Mouse (Mus musculus) limb, embryonic 13.5 days (tissue): ENCODE measurements around the gene Rprd2. TPM values are rescaled to one million over a fixed set of nuclear protein-coding genes. Genes with fewer than 3 reads are reported as not detected.

Source experiments
- ATAC-seq: fragments of 200-750 bp; cut with Nextera tagmentation; 2 replicates; pipeline ENCODE4 v1.8.0; 2017; ENCODE audit warnings: low read depth, moderate number of reproducible peaks, moderate TSS enrichment; ENCODE audit not compliant: low FRiP score
- H3K27ac ChIP-seq: fragments of 300-500 bp; sonication (generic); 2 replicates; pipeline ENCODE4 v1.5.1; 2015; ENCODE audit warnings: inconsistent platforms, mild to moderate bottlenecking, moderate library complexity
- H3K27me3 ChIP-seq: fragments of 300-500 bp; sonication (generic); 2 replicates; pipeline ENCODE4 v1.6.1; 2015; ENCODE audit warnings: mild to moderate bottlenecking, inconsistent platforms
- H3K36me3 ChIP-seq: fragments of 300-500 bp; sonication (generic); 2 replicates; pipeline ENCODE4 v1.6.1; 2015; ENCODE audit warnings: inconsistent platforms, mild to moderate bottlenecking, moderate library complexity
- H3K4me1 ChIP-seq: fragments of 300-500 bp; sonication (generic); 2 replicates; pipeline ENCODE4 v1.6.1; 2015; ENCODE audit warnings: inconsistent platforms
- H3K4me2 ChIP-seq: fragments of 300-500 bp; sonication (generic); replicated peaks from 2 replicates; pipeline ENCODE4 v1.6.1; 2015; ENCODE audit warnings: inconsistent platforms, mild to moderate bottlenecking, moderate library complexity
- H3K4me3 ChIP-seq: fragments of 300-500 bp; sonication (generic); 2 replicates; pipeline ENCODE4 v1.5.1; 2015; ENCODE audit warnings: moderate library complexity, mild to moderate bottlenecking, inconsistent platforms
- H3K9ac ChIP-seq: fragments of 300-500 bp; sonication (generic); 2 replicates; pipeline ENCODE4 v1.6.1; 2015; ENCODE audit warnings: mild to moderate bottlenecking, inconsistent platforms
- H3K9me3 ChIP-seq: fragments of 300-500 bp; sonication (generic); 2 replicates; pipeline ENCODE4 v1.6.1; 2016; ENCODE audit warnings: inconsistent platforms
- WGBS: fragments of 180-500 bp; shearing (Covaris S2); methylation state at CpG from one replicate; pipeline ENCODE4 v1.1.7; 2015; 5-methylcytosine and 5-hydroxymethylcytosine counted together
- polyA plus RNA-seq: library from polyadenylated mRNA; unstranded; fragments of >200 nt; fragmentation: Nextera tagmentation; extraction: Ambion mirVana; gene quantifications from 2 replicates; pipeline ENCODE4 v1.2.1, GENCODE M21; 2015

The Rprd2 gene
- polyA plus RNA-seq, 1 experiment from 2014 or later, result 22.3 TPM

- WGBS, result 89% methylated on average over 11 of the region's 11 CpGs
- no peak overlapping the region for H3K4me3 ChIP-seq
- H3K9me3 ChIP-seq, result no peaks in the 10 kb centered on the region
- no peaks in the 10 kb centered on the region for H3K4me1 ChIP-seq
- H3K9ac ChIP-seq, result no peak overlapping the region
- no peak overlapping the region for H3K27ac ChIP-seq
- H3K36me3 ChIP-seq, result peaks cover 22% of the 10 kb centered on the region
- no peaks in the 10 kb centered on the region for H3K27me3 ChIP-seq
- H3K4me2 ChIP-seq, result no peak overlapping the region
- ATAC-seq, result no peak
These were observed 85.7 kb downstream of the Rprd2 start for GRCm38 (mm10) chr3:95732744-95733521.

GRCm38 (mm10) chr3:95732297-95732696 is 86.4 kb downstream of the Rprd2 start:
- no peak overlapping the region for H3K4me2 ChIP-seq
- no peaks in the 10 kb centered on the region for H3K9me3 ChIP-seq
- H3K36me3 ChIP-seq, result peaks cover 19% of the 10 kb centered on the region
- H3K27me3 ChIP-seq, result no peaks in the 10 kb centered on the region
- H3K4me3 ChIP-seq, result no peak overlapping the region
- H3K9ac ChIP-seq, result no peak overlapping the region
- H3K27ac ChIP-seq, result no peak overlapping the region
- 96% methylated on average over 9 of the region's 9 CpGs for WGBS
- ATAC-seq, result no peak
- H3K4me1 ChIP-seq, result no peaks in the 10 kb centered on the region

- 79% methylated on average over 4 of the region's 4 CpGs for WGBS
- peaks cover 17% of the 10 kb centered on the region for H3K36me3 ChIP-seq
- no peak overlapping the region for H3K4me3 ChIP-seq
- no peaks in the 10 kb centered on the region for H3K27me3 ChIP-seq
- no peaks in the 10 kb centered on the region for H3K9me3 ChIP-seq
- no peak overlapping the region for H3K27ac ChIP-seq
- H3K9ac ChIP-seq, result no peak overlapping the region
- H3K4me1 ChIP-seq, result no peaks in the 10 kb centered on the region
- no peak overlapping the region for H3K4me2 ChIP-seq
- no peak for ATAC-seq
These were observed 86.9 kb downstream of the Rprd2 start for GRCm38 (mm10) chr3:95731802-95732201.

GRCm38 (mm10) chr3:95730431-95730830 is 88.2 kb downstream of the Rprd2 start:
- no peak overlapping the region for H3K4me3 ChIP-seq
- 71% methylated on average over 7 of the region's 7 CpGs for WGBS
- H3K9me3 ChIP-seq, result no peaks in the 10 kb centered on the region
- H3K27ac ChIP-seq, result no peak overlapping the region
- no peaks in the 10 kb centered on the region for H3K4me1 ChIP-seq
- no peak overlapping the region for H3K9ac ChIP-seq
- no peak overlapping the region for H3K4me2 ChIP-seq
- ATAC-seq, result no peak
- no peaks in the 10 kb centered on the region for H3K27me3 ChIP-seq
- H3K36me3 ChIP-seq, result peaks cover 4% of the 10 kb centered on the region

- Histone ChIP-seq H3K9me3 (no peaks in the 10 kb centered on the region), H3K27me3 (no peaks in the 10 kb centered on the region), H3K27ac (no peak overlapping the region), H3K4me3 (no peak overlapping the region), H3K4me2 (no peak overlapping the region), H3K9ac (no peak overlapping the region), H3K36me3 (no peaks in the 10 kb centered on the region), H3K4me1 (no peaks in the 10 kb centered on the region)
- WGBS, result 77% methylated on average over 2 of the region's 2 CpGs
- no peak for ATAC-seq
These were observed 89.8 kb downstream of the Rprd2 start for GRCm38 (mm10) chr3:95728906-95729305.

- no peaks in the 10 kb centered on the region for H3K9me3 ChIP-seq
- H3K36me3 ChIP-seq, result no peaks in the 10 kb centered on the region
- H3K4me3 ChIP-seq, result no peak overlapping the region
- no peak overlapping the region for H3K9ac ChIP-seq
- 58% methylated on average over 7 of the region's 7 CpGs for WGBS
- no peaks in the 10 kb centered on the region for H3K27me3 ChIP-seq
- H3K27ac ChIP-seq, result no peak overlapping the region
- no peaks in the 10 kb centered on the region for H3K4me1 ChIP-seq
- H3K4me2 ChIP-seq, result no peak overlapping the region
- no peak for ATAC-seq
These were observed 91.8 kb downstream of the Rprd2 start for GRCm38 (mm10) chr3:95726696-95727358.

GRCm38 (mm10) chr3:95725863-95726262 is 92.8 kb downstream of the Rprd2 start:
- Histone ChIP-seq H3K36me3 (no peaks in the 10 kb centered on the region), H3K4me3 (no peak overlapping the region), H3K9me3 (no peaks in the 10 kb centered on the region), H3K27ac (no peak overlapping the region), H3K27me3 (no peaks in the 10 kb centered on the region), H3K4me2 (no peak overlapping the region), H3K4me1 (no peaks in the 10 kb centered on the region), H3K9ac (no peak overlapping the region)
- no peak for ATAC-seq
- 82% methylated on average over 7 of the region's 7 CpGs for WGBS

- no peaks in the 10 kb centered on the region for H3K4me1 ChIP-seq
- H3K27me3 ChIP-seq, result no peaks in the 10 kb centered on the region
- H3K9me3 ChIP-seq, result no peaks in the 10 kb centered on the region
- no peak overlapping the region for H3K4me3 ChIP-seq
- WGBS, result 68% methylated on average over 3 of the region's 3 CpGs
- no peak overlapping the region for H3K9ac ChIP-seq
- H3K27ac ChIP-seq, result no peak overlapping the region
- H3K4me2 ChIP-seq, result no peak overlapping the region
- no peaks in the 10 kb centered on the region for H3K36me3 ChIP-seq
- no peak for ATAC-seq
These were observed 96.3 kb downstream of the Rprd2 start for GRCm38 (mm10) chr3:95722386-95722785.

- Histone ChIP-seq H3K9me3 (no peaks in the 10 kb centered on the region; the same call in 1 of the 2 replicates), H3K4me1 (no peaks in the 10 kb centered on the region), H3K36me3 (no peaks in the 10 kb centered on the region; the same call in 1 of the 2 replicates), H3K27ac (no peak overlapping the region), H3K4me2 (no peak overlapping the region), H3K27me3 (no peaks in the 10 kb centered on the region), H3K4me3 (no peak overlapping the region), H3K9ac (no peak overlapping the region)
- ATAC-seq, result no peak
- 85% methylated on average over 2 of the region's 2 CpGs for WGBS
These were observed 100.5 kb downstream of the Rprd2 start for GRCm38 (mm10) chr3:95718153-95718552.

- H3K4me1 ChIP-seq, result no peaks in the 10 kb centered on the region
- no peak for ATAC-seq
- H3K4me3 ChIP-seq, result no peak overlapping the region
- no peak overlapping the region for H3K27ac ChIP-seq
- 87% methylated on average over 1 of the region's 1 CpGs for WGBS
- no peaks in the 10 kb centered on the region; the same call in 1 of the 2 replicates for H3K9me3 ChIP-seq
- no peak overlapping the region for H3K9ac ChIP-seq
- H3K4me2 ChIP-seq, result no peak overlapping the region
- H3K36me3 ChIP-seq, result no peaks in the 10 kb centered on the region; the same call in 1 of the 2 replicates
- H3K27me3 ChIP-seq, result no peaks in the 10 kb centered on the region
These were observed 102.6 kb downstream of the Rprd2 start for GRCm38 (mm10) chr3:95716075-95716474.
